Mouse (Mus musculus): ENCODE results near the gene Ppox.

DNA sequence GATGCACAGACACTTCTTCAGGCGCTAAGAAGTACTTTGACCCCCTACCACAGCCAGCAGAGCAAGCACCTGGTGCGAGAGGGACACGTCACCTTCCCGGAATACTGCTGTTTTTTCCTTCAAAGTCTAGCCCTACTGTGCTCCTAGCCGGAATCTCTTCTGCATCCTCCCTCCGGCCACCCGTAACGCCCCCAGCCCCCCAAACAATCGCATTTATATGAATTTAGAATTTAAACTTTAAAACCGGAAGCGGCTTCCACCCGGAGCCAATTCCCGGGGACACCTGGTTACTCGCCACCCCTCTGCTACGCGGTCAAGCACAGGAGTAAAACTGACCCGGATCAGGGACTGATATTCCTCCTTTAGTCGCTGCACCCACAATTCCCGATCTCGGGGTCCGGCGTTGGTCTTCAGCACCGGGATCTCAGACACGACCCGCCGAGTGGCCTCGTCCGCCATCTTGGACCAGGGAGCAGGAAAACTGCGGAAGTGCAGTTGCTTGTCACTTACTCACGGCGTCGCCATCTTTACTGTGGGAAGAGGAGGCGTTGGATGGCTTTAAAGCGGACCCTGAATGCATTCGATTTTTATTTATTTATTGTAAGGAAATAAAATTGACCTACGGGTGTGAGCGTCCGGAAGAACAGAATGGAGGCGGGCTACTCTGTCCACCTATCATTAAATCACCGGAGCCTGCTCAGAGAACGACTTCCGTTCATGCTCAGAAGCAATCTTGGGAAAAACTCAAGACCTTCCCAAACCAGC, 13.5 kb upstream of the Ppox start, which contains the start of gene Ufc1:
- TF ChIP-seq CTCF (IDR thresholded peaks at IDR 0.05): peak; percentile 64
- peak; percentile 76 for TF ChIP-seq EP300 (IDR thresholded peaks at IDR 0.05; ENCODE audit: insufficient read depth, low read depth, low read length)
- TF ChIP-seq POLR2A (IDR thresholded peaks at IDR 0.05; ENCODE audit: insufficient read depth, low read depth, low read length): peak; percentile 60

Measured in heart, adult 2 months (tissue).